Mouse (Mus musculus): Measurements from ENCODE around the gene Kif28. TPM values are rescaled to one million over a fixed set of nuclear protein-coding genes. Genes with fewer than 3 reads are reported as not detected.
A peak's percentile ranks its signal among the peaks of the same experiment; 100 is the strongest.

The Kif28 gene
- polyA plus RNA-seq (2015; fragmentation: Nextera tagmentation; extraction: Ambion mirVana): not detected in 2 replicates

DNA sequence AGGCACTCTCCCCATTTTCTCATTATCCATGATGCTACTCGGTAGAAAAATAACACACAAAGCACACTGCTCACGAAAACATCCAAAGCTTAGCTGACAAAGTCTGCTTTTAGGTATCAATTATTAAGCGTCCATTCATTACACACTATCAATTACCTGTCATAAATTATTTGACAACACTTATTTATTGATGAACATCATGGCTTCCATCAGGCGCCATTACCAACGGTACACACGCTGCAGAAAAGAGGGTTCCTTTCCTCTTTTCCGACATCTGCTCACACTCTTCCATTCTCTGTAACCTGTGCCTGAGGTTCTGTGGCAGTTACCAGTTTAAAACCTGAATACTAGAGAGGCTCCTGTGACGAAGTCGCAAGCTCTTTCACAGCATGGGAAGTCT is at the start of gene Kif28:
Gene Kif28, minus strand, starts transcription at position 101 of the 400 bp plus-strand sequence.
- Histone ChIP-seq H3K36me3 (peaks cover 51% of the 10 kb centered on the region), H3K27me3 (no peaks in the 10 kb centered on the region), H3K4me2 (replicated peaks) (no peak within 1 kb of the TSS), H3K4me3 (no peak within 1 kb of the TSS), H3K27ac (replicated peaks) (no peak within 1 kb of the TSS), H3K4me1 (no peaks in the 10 kb centered on the region), H3K9me3 (no peaks in the 10 kb centered on the region), H3K9ac (replicated peaks) (no peak within 1 kb of the TSS)
- ATAC-seq (replicated peaks): no peak
- WGBS: 94% methylated on average over 9 of the region's 9 CpGs

DNA sequence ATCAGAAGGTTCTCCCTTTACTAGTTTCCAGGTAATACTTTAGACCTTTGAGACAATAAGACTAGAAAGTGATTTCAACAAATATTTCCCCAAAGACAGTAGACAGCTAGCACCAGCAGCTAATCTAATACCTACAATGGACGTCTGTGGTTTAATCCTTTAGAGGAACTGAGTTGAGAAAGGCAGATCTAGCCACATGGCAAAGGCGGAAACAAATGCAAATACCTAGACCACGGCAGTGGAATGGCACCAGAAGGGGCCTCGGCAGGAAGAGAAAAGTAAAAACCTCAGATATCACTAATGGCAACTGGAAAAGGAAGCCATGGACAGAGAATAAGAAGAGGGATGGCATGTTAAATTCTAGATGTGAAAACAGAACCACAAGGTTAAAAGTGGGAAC is 42.2 kb upstream of the Kif28 start:
- Histone ChIP-seq H3K36me3 (peaks cover 81% of the 10 kb centered on the region), H3K4me3 (no peak overlapping the region), H3K27me3 (no peaks in the 10 kb centered on the region), H3K4me2 (replicated peaks) (no peak overlapping the region), H3K9ac (replicated peaks) (no peak overlapping the region), H3K9me3 (no peaks in the 10 kb centered on the region), H3K27ac (replicated peaks) (no peak overlapping the region), H3K4me1 (no peaks in the 10 kb centered on the region)
- no peak for ATAC-seq (replicated peaks)
- 86% methylated on average over 4 of the region's 4 CpGs for WGBS

DNA sequence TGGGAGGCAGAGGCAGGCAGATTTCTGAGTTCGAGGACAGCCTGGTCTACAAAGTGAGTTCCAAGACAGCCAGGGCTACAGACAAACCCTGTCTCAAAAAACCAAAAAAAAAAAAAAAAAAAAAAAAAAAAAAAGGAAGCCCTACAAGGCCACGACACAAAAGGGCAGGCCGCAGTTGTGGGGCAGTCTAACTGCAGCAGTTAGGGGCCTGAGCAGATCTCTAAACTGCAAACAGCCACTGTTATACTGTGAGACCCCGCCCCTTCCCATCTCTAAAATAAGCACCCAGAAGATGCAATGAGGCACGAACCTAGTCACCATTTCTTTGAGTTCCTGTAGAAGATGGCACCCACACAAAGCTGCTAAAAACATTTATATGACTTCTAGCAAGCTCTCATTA is 40.4 kb upstream of the Kif28 start:
- Histone ChIP-seq H3K4me1 (no peaks in the 10 kb centered on the region), H3K9me3 (no peaks in the 10 kb centered on the region), H3K9ac (replicated peaks) (no peak overlapping the region), H3K27ac (replicated peaks) (no peak overlapping the region), H3K4me3 (no peak overlapping the region), H3K36me3 (peaks cover 80% of the 10 kb centered on the region), H3K27me3 (no peaks in the 10 kb centered on the region), H3K4me2 (replicated peaks) (no peak overlapping the region)
- ATAC-seq (replicated peaks): no peak
- 90% methylated on average over 5 of the region's 5 CpGs for WGBS

DNA sequence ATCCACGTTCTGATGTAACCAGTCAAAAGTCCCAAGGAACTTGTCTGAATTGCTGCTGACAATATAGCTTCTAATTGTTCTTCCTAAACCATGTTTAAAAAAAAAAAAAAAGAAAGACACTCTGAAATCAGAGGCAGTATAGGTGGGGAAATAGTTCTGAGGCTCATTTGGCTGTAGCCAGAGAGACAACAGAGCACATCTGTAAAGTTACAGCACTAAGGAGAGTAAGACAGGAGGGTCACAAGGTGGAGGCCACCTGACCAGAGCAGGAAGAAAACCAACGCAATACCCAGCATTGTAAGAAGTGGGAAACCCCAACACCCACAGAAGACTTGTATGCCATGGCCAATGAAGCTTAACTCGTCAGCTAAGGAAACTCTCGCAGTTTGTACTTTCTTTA is 39.0 kb upstream of the Kif28 start:
- H3K27ac ChIP-seq (replicated peaks): no peak overlapping the region
- no peak overlapping the region for H3K4me2 ChIP-seq (replicated peaks)
- ATAC-seq (replicated peaks): no peak
- H3K9me3 ChIP-seq: no peaks in the 10 kb centered on the region
- no peaks in the 10 kb centered on the region for H3K27me3 ChIP-seq
- no peaks in the 10 kb centered on the region for H3K4me1 ChIP-seq
- H3K9ac ChIP-seq (replicated peaks): no peak overlapping the region
- peaks cover 82% of the 10 kb centered on the region for H3K36me3 ChIP-seq
- 88% methylated on average over 4 of the region's 4 CpGs for WGBS
- H3K4me3 ChIP-seq: no peak overlapping the region

DNA sequence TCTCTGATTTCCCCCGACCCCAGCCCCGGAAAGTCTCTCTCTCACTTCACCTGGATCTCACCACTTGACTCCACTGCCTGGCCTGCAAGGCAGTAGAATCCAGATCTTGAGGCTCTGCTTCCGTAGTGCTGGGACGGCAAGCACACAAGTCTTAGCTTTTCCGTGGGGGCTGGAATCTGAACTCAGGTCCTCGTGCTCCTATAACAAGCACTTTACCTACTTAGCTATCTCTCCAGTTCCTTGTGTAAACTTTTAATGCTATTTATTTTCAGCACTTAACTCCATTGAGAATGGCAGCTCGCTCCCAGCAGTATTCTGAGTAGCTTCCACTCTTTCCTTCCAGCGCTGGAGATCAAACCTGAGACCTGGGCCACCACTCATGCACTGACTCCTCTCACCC is 31.8 kb upstream of the Kif28 start:
- no peak for ATAC-seq (replicated peaks)
- H3K4me3 ChIP-seq: no peak overlapping the region

DNA sequence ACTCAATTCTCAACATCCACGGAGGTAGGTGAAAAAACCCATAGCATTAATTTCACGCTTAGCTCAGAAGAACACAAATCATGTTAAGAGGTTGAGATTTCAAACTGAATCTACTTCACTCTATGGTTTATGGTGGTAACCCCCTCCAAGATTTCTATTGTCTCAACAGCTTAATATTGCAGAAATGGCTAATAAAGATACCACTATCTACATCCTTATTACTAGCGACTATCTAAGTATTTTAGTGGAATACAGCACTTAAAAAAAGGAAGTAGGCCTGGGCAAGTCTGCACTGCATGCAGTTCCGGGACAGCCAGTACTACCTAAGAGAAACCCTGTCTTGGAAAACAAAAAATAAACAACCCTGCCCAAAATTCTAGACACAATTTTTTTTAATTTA is 15.5 kb upstream of the Kif28 start:
- Histone ChIP-seq H3K27ac (replicated peaks) (no peak overlapping the region), H3K36me3 (peaks cover 77% of the 10 kb centered on the region), H3K4me3 (no peak overlapping the region), H3K4me2 (replicated peaks) (no peak overlapping the region), H3K9me3 (no peaks in the 10 kb centered on the region), H3K27me3 (no peaks in the 10 kb centered on the region), H3K9ac (replicated peaks) (no peak overlapping the region), H3K4me1 (no peaks in the 10 kb centered on the region)
- 95% methylated on average over 4 of the region's 4 CpGs for whole genome bisulfite sequencing
- no peak for ATAC-seq (replicated peaks)

More for the DNA sequence above, 31.8 kb upstream of the Kif28 start:
- Histone ChIP-seq H3K4me2 (replicated peaks) (no peak overlapping the region), H3K9ac (replicated peaks) (no peak overlapping the region), H3K27ac (replicated peaks) (no peak overlapping the region), H3K9me3 (no peaks in the 10 kb centered on the region), H3K36me3 (peaks cover 83% of the 10 kb centered on the region), H3K4me1 (no peaks in the 10 kb centered on the region), H3K27me3 (no peaks in the 10 kb centered on the region)
- 96% methylated on average over 8 of the region's 8 CpGs for WGBS

DNA sequence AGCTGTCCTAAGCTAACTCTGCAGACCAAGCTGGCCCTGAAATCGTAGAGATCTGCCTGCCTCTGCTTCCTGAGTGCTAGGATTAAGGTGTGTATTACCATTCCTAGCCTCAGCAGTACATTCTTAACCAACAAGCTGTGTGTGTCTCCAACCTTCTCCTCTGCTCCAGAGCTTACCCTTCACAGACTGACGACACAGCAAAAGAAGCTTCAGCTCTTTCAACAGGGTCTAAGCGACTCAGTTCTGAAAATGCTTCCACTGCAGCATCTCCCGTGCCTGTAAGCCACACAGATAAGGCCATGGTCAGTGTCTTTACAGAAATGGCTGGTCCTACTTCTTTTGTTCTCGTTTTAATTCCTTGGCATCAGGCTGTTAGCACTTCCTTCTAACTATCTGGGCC is 15.0 kb upstream of the Kif28 start:
- Histone ChIP-seq H3K4me1 (no peaks in the 10 kb centered on the region), H3K4me3 (no peak overlapping the region), H3K27me3 (no peaks in the 10 kb centered on the region), H3K9me3 (no peaks in the 10 kb centered on the region), H3K4me2 (replicated peaks) (no peak overlapping the region), H3K36me3 (peaks cover 78% of the 10 kb centered on the region), H3K27ac (replicated peaks) (no peak overlapping the region), H3K9ac (replicated peaks) (no peak overlapping the region)
- 93% methylated on average over 5 of the region's 5 CpGs for WGBS
- no peak for ATAC-seq (replicated peaks)

DNA sequence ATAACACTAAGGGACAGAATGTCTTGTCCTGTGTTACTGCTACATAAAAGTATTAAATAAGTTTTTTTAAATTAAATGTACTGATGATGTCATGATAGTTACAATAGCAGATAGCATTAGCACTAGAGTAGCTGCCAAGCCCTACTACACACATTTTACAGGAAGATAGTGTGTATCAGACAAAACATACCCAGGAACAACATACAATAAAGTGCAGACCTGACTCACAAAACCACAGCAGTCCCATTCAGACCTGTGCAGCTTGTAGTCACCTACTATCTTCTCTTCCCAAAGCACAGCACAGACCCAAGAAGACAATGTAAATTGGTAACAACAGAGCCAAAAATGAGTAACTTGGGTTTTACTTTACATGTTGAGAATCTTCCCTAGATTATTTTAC is 11.4 kb upstream of the Kif28 start:
- no peak overlapping the region for H3K27ac ChIP-seq (replicated peaks)
- H3K9ac ChIP-seq (replicated peaks): no peak overlapping the region
- no peak for ATAC-seq (replicated peaks)
- H3K4me3 ChIP-seq: no peak overlapping the region
- H3K4me1 ChIP-seq: no peaks in the 10 kb centered on the region
- H3K36me3 ChIP-seq: peaks cover 73% of the 10 kb centered on the region
- no peaks in the 10 kb centered on the region for H3K27me3 ChIP-seq
- no peak overlapping the region for H3K4me2 ChIP-seq (replicated peaks)
- no peaks in the 10 kb centered on the region for H3K9me3 ChIP-seq

DNA sequence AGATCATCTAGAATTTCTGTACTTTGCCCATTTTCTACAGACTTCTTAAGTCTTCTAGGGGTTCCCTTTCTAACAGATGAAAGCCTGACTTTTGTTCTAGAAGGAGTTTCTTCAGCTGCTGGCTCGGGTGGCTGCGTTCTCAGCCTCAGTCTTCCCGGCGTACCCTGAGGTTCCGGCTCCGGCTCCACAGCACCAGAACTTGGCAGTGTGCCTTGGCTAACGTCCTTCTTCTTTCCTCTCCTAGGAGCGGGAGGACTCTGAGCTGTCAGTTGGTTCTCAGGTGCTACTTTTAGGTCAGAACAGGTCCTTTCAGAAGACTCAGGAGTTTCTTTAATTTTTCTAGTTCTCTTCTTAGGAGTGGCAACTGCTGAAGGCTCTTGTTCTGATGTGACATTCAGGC is 7.9 kb upstream of the Kif28 start:
- peaks cover 62% of the 10 kb centered on the region for H3K36me3 ChIP-seq
- H3K9me3 ChIP-seq: no peaks in the 10 kb centered on the region
- no peak overlapping the region for H3K9ac ChIP-seq (replicated peaks)
- H3K4me3 ChIP-seq: no peak overlapping the region
- no peaks in the 10 kb centered on the region for H3K27me3 ChIP-seq
- 96% methylated on average over 8 of the region's 8 CpGs for WGBS
- no peaks in the 10 kb centered on the region for H3K4me1 ChIP-seq
- ATAC-seq (replicated peaks): no peak
- H3K4me2 ChIP-seq (replicated peaks): no peak overlapping the region
- no peak overlapping the region for H3K27ac ChIP-seq (replicated peaks)

DNA sequence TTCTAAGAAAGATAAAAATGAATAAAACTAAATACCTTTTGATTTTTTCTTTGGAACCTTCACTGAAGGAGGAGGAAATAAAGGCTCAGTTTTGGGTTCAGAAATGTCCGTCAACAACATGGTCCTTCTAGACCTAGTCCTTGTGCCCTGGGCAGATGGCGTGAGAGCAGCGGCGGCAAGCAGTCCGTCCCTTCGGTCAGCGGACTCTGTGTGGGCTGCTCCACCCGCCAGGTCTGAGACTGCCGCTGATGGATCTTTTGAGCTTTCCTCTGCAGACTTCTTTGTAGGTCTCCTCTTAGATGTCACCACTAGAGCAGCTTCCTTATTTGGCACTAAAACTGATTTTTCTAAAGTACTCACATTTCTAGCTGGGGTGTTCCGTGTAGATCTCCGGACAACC is 7.2 kb upstream of the Kif28 start:
- H3K9ac ChIP-seq (replicated peaks): no peak overlapping the region
- H3K9me3 ChIP-seq: no peaks in the 10 kb centered on the region
- no peak overlapping the region for H3K4me2 ChIP-seq (replicated peaks)
- no peaks in the 10 kb centered on the region for H3K27me3 ChIP-seq
- 96% methylated on average over 11 of the region's 11 CpGs for WGBS
- H3K27ac ChIP-seq (replicated peaks): no peak overlapping the region
- no peaks in the 10 kb centered on the region for H3K4me1 ChIP-seq
- H3K4me3 ChIP-seq: no peak overlapping the region
- peaks cover 63% of the 10 kb centered on the region for H3K36me3 ChIP-seq
- ATAC-seq (replicated peaks): no peak

DNA sequence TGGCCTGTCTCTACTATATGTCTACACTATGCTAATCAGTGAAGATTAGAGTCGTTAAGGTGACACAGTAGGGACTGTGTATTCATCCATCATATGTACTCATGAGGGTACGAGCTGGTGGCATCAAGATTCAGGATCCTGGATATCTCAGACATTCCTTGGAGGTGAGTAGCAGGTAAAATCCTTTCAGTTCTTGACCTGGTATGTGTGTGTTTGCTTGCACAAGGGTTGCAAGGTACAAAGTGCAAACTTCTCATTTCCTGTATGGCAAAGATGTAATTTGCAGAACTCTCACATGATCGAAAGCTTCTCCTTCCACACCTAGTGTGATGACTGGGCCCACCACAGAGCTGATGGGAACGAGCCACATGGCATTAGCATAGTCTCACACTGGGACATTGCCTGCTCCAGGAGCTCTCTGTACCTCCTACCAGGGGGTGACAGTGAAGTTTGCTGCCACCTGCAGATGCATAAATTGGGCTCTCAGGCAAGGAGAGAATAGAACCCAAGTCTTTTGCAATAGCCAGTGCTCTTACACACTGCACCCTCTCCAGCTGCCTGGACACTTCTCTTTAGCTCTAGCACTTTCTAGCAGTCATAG is 1.4 kb downstream of the Kif28 start:
- Histone ChIP-seq H3K4me1 (no peaks in the 10 kb centered on the region), H3K4me3 (no peak overlapping the region), H3K27me3 (no peaks in the 10 kb centered on the region), H3K9me3 (no peaks in the 10 kb centered on the region), H3K36me3 (peaks cover 47% of the 10 kb centered on the region), H3K27ac (replicated peaks) (no peak overlapping the region), H3K4me2 (replicated peaks) (no peak overlapping the region), H3K9ac (replicated peaks) (no peak overlapping the region)
- 0 out of 2 replicates have a peak, but pooled peaks have one; percentile 41 for ATAC-seq (replicated peaks)
- 81% methylated on average over 4 of the region's 4 CpGs for WGBS

DNA sequence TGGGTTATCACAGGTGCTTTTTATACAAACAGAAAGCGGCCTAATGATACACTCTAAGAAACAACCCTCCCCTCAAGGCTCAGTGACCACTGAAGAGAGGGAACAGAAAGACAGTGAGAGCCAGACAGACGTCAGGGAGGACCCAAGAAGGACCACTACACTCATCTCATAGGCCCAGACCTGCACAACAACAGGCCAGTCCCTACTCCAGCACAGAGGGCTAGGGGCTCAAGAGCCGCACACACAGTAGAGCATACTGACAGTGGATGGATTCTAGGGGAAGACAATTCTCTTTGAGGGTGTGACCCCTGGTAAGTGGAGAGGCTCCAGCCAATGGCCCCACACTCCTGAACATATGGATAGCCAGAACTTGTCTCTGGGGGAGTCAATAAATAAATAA is 8.6 kb downstream of the Kif28 start:
- Histone ChIP-seq H3K27ac (replicated peaks) (no peak overlapping the region), H3K4me3 (no peak overlapping the region), H3K4me1 (no peaks in the 10 kb centered on the region), H3K36me3 (no peaks in the 10 kb centered on the region), H3K27me3 (no peaks in the 10 kb centered on the region), H3K4me2 (replicated peaks) (no peak overlapping the region), H3K9me3 (no peaks in the 10 kb centered on the region), H3K9ac (replicated peaks) (no peak overlapping the region)
- no peak for ATAC-seq (replicated peaks)
- 85% methylated on average over 3 of the region's 3 CpGs for WGBS
